Mouse (Mus musculus): ENCODE measurements around the gene Atr.

DNA sequence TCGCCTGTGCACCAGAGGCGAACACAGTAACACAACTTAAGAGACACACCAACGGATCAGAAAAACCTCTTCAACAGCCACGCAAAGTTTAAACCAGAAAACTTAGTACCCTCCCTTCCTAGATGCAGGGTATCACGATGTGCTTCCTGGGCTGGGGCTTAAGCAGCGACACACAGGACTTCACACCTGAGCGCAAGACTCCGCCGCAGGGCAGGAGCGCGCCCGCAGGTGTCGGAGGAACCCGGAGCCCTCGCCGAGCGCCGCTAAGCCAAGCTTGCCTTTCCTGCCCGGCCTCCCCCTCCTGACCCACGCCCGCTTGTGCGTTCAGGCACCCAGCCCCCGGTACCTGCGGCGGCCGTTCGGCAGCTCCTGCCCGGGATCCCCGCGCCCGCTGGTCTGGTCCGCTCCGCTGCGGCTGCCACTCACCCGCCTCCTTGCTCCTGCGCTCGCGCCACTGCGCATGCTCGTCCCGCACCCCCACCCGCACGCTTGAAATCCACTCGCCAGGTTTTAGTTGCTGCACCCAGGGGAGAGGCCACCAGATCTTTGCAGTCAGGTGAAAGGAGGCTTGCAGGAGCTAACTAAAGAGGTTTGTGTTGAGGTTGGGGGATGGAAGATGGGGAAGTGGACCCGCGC is 12.5 kb upstream of the Atr start, which contains the start of gene Pls1:
- no peak for TF ChIP-seq POLR2A (IDR thresholded peaks at IDR 0.05; ENCODE audit: insufficient read depth, low read depth, low read length)
- TF ChIP-seq EP300 (IDR thresholded peaks at IDR 0.05; ENCODE audit: insufficient read depth, low read depth, low read length), result no peak
- no peak for TF ChIP-seq CTCF (IDR thresholded peaks at IDR 0.05)

Measured in heart, adult 2 months (tissue).